Mouse (Mus musculus): ENCODE measurements at regions not wholly inside any gene's neighbourhood (a gene's known extent, or its start where the extent isn't known, plus 50 kb on each side); places are given as distances from the start of the nearest gene placed in this dataset.

GRCm38 (mm10) chr15:59187566-59187965, 298.5 kb downstream of the Gm49356 start:
- TF ChIP-seq POLR2A (IDR thresholded peaks at IDR 0.05; ENCODE audit: low read depth, low read length) (no peak), CTCF (IDR thresholded peaks at IDR 0.05; ENCODE audit: extremely low read depth, insufficient read length, insufficient replicate concordance, low read depth, low read length) (no peak)

Data from small intestine, adult 2 months (tissue).